Mouse (Mus musculus) adrenal gland, postnatal 10 days (tissue): ENCODE data around the gene Spns1. TPM values are rescaled to one million over a fixed set of nuclear protein-coding genes. Genes with fewer than 3 reads are reported as not detected.

Source experiments
- DNase-seq: peaks from one replicate; pipeline ENCODE4 v3.0.0; 2021; ENCODE audit warnings: mixed read lengths
- total RNA-seq, 2 experiments: library from RNA; stranded (reverse); gene quantifications; 2 replicates each; pipeline ENCODE4 v1.2.3; 2021

The Spns1 gene
- total RNA-seq, 2 experiments from 2014 or later = 36.6 to 43.9 TPM

- no peak for DNase-seq
These were observed 7.9 kb downstream of the Spns1 start, which contains the start of gene Lat for GRCm38 (mm10) chr7:126369393-126369792. Lat (minus strand) TSS chr7:126369570.

DNA sequence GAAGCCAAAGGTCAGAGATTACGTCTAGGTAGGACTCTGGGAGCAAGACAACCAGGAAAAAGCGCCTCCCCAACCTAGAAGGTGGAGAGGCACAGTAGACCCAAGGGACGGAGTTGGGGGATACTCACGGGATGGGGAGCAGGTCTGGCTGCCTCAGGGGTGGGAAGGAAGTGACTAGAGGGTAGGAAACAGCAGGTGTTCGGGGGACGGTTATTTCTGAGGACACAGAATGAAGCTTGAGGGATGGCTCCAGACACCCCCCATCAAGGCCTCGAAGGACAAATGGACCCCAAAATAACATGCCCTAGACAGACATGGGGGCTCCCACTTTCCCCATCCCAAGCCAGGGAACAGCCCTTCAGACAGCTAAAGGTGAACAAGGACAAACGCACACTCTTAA, 8.9 kb downstream of the Spns1 start:
- no peak for DNase-seq

- DNase-seq = no peak
These were observed 9.6 kb downstream of the Spns1 start for GRCm38 (mm10) chr7:126367636-126368035.

DNA sequence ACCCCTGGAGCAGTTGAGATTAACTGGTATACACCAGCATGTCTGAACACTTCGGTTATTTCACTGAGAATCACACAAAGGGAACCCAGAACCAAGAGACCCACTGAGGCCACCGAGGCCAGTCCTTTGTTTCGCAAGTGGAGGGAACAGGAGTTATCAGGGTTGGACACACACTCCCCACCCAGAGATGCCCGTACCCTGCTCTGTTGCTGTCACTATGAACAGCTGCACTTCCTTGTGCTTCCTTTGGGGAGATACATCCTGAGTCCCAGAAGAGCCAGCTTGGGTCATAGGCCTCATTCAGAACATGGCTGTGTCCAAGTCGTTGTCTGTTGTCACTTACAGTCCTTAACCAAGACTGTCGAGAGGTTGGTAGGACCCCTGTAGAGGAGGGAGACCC, 14.2 kb downstream of the Spns1 start:
- DNase-seq = no peak

DNA sequence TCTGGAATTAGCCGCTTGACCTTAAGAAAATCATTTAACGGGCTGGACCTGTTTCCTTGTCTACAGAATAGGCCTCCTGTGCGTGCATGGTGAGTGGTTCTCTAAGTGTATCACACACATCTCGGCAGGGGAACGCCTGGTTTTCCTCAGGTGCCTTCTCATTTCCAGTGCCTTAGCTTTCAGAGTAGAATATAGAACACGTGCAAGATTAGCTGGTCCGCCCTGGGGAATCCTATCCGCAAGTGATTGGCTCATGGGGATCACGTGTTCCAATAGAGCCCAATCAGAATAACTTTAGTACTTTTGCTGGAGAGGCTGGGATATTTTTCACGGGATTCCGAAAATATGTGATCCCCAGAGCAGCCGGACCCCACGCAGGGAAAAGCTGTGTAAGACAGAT, 18.2 kb downstream of the Spns1 start:
- no peak for DNase-seq

- DNase-seq = no peak
These were observed 18.8 kb downstream of the Spns1 start for GRCm38 (mm10) chr7:126358413-126358812.

DNA sequence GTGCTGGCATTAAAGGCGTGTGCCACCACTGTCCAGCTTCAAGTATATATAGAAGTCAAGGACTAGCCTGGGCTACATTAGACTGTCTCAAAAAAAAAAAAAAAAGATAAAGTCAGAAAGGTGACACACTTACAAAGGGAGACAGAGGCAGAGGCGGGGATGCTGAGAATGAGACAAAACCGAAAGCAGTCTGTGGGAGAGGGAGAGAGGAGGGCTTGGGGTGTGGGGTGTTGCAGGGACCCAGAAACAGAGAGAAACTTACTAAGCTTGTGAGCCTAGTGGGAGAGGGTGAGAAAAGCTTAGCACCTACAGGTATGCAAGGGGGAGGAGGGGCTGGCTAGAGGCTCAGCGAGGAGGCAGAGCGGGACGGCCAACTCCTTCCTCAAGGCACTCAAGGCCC, 19.4 kb downstream of the Spns1 start:
- no peak for DNase-seq

DNA sequence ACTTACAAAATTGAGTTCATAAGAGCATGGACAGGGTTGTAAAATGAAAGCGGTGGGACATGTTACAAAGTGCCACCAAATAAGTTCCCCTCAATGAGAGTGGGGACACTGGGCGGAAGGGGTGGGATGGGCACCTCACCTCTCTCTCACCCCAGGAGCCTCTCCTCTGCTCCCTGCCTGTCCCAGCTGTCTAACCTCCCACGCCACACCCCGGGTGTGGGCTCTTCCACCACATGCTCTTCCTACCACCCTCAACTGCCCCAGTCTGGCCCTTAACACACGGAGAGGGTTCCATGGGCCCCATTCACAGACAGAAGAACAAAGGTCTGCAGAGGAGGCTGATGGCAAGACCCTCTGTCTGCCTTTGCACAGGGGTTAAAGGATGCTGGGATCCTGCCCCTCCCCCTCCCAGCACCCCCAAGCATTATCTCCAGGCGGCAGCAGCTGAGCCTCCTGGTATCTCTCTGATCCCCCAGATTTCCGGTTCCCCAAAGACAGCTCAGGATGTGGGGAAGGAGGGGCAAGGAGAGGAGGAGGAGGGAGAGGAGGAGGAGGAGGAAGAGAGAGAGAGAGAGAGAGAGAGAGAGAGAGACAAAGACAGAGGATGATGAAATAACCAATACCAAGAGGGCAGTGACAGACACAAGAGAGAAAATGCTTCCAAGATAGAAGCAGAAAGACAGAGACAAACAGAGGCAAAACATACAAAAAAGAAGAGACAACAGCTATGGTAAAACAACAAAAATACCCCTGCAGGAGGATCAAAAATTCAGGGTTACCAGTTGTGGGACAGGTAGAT, 20.3 kb downstream of the Spns1 start:
- DNase-seq = no peak

- no peak for DNase-seq
These were observed 21.2 kb downstream of the Spns1 start for GRCm38 (mm10) chr7:126355847-126356597.

DNA sequence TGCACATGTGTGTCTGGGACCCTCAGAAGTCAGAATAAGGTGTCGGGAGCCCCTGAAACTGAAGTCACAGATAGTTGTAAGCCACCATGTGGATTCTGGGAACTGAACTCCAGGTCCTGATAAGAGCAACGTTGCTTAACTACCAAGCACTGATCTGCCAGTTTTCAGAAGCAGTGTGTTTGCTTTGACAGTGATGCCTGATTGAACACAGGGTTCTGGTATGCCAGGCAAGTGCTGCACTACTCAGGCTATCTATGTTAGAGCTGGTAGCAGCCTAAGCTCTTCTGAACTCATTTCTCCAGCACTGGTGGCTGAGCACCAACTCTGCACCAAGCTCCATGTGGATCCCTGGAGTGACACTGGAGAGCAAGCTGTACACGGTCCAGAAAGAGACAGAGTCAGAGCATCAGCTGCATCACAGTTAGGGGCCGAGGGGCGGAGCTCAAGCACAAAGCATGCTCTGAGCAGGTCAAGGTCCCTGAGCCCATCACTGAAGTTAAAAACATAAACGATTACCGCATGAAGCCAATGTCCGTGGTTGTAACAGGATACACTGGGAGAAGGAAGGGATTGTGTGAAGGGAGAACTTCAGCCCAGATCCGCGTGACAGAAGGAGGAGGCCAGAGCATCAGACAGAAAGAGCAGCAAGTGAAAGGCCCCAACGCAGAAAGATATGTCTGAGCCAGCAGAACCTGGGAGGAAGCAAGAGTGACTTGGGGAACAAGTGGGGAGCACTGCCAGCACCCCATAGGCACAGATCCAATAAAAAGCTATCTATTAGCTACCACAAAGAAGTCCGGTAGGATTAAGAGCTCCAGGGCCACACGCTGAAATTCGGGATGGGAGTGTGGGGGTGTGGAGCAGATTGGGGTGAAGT, 22.3 kb downstream of the Spns1 start:
- DNase-seq = no peak

- DNase-seq = no peak
These were observed 23.3 kb downstream of the Spns1 start for GRCm38 (mm10) chr7:126353994-126354365.

DNA sequence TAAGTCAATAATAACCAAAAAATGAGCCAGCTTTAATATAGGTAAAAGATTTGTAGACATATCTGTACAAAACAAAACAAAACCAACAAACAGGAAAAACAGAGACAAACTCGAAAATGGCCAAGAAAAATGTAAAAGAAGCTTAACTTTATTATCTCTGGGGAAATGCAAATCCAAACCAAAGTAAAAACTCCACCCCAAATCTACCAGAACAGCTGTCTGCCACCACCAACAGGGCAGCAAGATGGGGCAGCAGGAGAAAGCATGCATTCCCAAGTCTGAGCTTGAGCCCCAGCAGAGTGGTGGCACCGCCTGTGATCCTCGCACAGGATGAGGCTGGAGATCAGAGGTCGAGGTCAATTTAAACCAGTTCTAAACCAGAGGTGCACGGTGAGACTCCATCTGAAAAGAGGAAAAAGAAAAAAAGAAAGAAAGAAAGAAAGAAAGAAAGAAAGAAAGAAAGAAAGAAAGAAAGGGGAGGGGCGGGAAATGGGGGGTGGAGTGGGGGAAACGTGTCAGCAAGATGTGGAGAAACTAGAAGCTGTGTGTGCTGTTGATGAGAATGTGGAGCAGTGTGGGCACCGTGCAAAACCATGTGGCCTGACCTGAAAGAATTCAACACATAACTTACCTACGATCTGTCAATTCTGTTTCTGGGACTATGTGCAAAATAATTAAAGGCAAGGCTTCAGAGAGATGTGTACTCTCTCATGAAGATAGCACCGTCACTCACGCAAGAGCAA, 23.8 kb downstream of the Spns1 start:
- DNase-seq = no peak

DNA sequence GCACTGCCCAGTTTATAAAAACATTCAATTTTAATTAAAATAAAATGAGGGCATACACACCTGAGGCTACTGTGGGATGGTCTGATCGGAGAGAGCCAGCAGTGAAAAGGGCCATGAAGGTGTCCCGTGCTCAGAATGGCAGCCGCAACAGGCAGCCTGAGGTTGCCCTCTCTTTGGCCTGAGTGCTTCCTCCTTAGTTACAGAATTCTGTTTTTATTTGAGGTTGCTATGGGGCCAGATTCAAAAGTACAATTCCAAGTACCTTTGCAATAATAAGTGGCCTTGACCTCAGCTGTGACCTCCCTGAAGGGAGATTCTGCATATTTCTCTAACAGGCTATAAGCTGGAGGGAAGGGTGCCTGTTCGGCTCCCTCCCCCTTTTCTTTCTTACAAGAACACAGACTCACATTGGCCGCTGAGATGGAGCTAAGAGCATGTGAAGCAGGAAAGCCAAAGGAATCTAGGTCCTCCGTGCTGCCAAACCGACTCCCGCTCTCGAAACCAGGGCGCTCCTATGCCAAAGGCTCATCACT, 25.8 kb downstream of the Spns1 start:
- no peak for DNase-seq

DNA sequence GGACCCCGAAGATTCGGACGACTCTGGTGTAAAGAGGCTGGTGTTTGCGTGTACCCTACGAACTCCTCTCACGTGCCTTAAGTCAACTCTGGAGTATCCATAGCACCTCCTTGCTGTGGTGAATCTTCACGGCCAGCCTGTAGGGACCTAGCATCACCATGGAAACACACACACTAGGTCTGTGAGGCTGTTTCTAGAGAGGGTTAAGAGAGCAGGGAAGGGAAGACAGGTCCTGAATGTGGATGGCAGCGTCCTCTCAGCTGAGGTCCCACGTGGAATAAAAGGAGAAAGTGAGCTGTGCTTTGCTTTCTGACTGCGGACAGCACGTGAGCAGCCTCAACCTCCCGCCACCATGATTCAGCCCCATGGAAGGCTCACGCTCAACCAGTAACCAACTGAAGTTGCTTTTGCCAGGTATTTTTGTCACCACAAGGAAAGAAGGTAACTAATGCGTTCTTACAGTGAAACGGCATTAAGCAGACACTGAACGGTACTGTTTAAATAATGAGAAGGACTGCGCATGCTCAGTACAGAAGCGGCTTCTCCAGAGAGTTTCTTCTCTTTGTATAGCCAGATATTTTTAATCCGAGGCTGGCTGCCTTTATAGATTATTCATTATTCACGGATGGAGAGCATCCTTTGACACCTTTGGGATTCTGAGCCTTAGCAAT, 26.4 kb downstream of the Spns1 start:
- DNase-seq = no peak

- DNase-seq = no peak
These were observed 29.0 kb downstream of the Spns1 start for GRCm38 (mm10) chr7:126348293-126348692.

DNA sequence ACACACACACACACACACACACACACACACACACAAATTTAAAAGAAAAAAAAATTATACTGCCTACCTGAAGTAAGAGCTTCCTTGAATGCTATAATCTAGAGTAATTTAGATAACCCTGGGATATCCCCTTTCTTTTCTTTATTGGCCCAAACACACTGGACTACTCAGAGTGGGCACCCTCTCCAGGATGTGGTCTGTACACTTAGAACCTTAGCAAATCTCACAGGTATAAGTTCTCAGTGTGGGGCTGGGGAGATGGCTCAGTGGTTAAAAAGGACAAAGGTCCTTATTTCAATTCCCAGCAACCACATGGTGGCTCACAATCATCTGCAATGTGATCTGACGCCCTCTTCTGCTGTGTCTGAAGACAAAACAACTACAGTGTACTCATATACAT, 30.2 kb downstream of the Spns1 start:
- DNase-seq = no peak

GRCm38 (mm10) chr7:126345969-126346368, 31.3 kb downstream of the Spns1 start:
- DNase-seq = no peak

GRCm38 (mm10) chr7:126345557-126345956, 31.7 kb downstream of the Spns1 start:
- DNase-seq = no peak

DNA sequence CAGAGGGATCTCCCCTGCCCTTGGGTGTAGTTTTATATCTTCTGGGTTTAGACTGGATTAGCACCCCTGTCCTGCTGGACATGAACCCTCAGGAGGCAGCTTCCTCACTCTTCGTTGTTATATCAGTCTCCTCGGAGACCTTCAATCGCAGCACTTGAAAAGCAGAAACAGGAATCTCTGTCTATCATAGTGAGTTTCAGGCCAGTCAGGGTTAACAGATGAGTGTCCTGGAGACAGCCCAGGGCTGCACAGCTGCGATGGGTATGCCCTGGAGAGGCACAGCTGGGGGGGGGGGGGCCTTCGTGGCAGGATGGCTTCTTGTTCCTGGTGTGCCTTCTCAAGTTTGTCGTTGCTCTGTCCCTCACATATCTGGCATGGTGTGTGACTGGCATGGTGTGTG, 36.4 kb downstream of the Spns1 start:
- DNase-seq = no peak

GRCm38 (mm10) chr7:126340206-126340618, 37.0 kb downstream of the Spns1 start:
- DNase-seq = no peak

DNA sequence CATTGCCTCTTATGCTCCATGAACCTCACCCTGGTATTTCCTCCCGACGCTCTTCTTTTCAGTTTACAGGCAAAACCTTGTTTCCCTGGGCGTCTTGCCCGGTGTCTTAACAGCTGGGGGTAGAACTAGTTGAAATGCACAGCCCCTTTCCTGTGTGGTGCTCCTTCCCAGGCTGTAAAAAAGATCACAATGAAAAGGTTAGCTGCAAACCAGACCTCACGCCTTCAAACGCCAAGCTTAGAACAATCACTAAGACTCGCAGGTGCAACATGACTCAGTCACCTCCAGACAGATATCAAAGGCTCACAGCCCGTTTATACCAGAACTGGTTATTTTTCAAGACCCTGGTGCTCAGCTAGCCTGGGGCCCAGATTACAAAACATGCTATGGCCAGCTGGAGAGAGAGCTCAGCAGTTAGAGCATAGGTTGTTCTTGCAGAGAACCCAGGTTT, 37.7 kb downstream of the Spns1 start:
- no peak for DNase-seq
